Mouse (Mus musculus): Measurements from ENCODE around the gene BC052040. TPM values are rescaled to one million over a fixed set of nuclear protein-coding genes. Genes with fewer than 3 reads are reported as not detected.

The BC052040 gene
- polyA plus RNA-seq, 1 experiment from 2014 or later, result 12.9 TPM

MicroRNAs encoded within 50 kb of the gene (microRNA counts, 519-probe panel; counts per million panel counts)
- 2,999 counts per million, percentile 78 among the panel's probes with 10 or more counts for microRNA mmu-miR-1951

Small RNA genes within 50 kb of the gene (microRNA-seq; reads per million reads assigned to microRNA genes)
- gene Mir1951, result not detected

Measured in heart, embryonic 16.5 days (tissue).